Mouse (Mus musculus): Measurements from ENCODE around the gene Flna.

DNA sequence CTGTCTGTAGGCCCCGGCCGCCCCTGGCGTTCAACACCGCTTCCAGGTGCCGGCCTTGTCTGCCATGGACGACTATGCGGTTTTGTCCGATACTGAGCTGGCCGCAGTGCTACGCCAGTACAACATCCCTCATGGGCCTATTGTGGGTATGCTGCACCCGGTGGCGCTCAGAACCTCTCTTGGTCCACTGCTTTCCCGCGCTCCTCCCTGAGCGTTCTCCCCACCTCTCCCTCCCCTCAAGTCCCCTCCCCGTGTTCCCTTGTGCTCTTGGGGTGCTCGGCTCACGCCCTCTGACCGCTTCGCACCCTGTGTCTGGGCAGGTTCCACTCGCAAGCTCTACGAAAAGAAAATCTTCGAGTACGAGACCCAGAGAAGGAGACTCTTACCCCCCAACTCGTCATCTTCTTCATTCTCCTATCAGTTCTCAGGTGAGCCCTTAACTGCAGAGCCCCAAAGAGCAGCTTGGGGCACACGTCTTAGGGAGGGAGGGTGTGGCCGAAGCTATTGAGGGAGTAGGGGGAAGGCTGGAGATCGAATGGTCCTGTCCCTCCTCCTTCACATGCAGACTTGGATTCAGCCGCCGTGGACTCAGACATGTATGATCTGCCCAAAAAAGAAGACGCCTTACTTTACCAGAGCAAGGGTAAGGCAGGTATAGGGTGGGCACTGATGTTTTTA is 5.4 kb upstream of the Flna start:
- no peak for TF ChIP-seq CTCF (IDR thresholded peaks at IDR 0.05; ENCODE audit: control insufficient read depth, insufficient read depth, low read length)
- no peak for TF ChIP-seq POLR2A (IDR thresholded peaks at IDR 0.05; ENCODE audit: borderline replicate concordance, control insufficient read depth, low read depth, low read length)
